29 mouse cellular contexts compared by ENCODE assay signal in the genomic region with DNA sequence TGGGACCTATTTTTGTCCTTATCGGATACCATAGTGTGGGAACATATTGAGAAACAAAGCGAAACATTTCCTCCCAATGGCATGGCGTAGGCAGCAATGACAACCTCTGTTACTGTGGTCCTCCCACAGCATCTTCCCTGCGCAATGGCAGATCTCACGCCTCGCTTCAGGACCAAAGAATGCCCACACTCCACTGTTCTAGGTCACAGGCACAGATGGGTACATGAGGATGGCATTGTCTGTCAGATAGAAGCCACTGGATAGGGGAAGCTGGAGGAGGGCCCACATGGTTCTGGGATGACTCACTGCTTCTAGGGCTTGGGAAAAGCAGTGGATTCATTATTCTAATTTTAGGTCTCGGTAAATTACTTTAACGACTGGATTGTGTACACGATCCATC. TPM values are rescaled to one million over a fixed set of nuclear protein-coding genes. Genes with fewer than 3 reads are reported as not detected.
A peak's percentile ranks its signal among the peaks of the same experiment; 100 is the strongest.
DNase-seq lines count a peak whose midpoint lies in the region; ATAC-seq lines count a peak whose summit lies in the region.
"Had no signal": no experiment of that assay in that cellular context is flagged by ENCODE, and none has a peak within 500 bp of the region (broad histone marks: within the 10 kb centered on the region; RNA-seq: fewer than 3 reads in every experiment).

No protein-coding gene starts in this region.

- peaks cover under 1% of the 10 kb centered on the region for H3K4me1 ChIP-seq in intestine, embryonic 16.5 days (ENCODE audit: control insufficient read depth, insufficient read depth, low read length)
- H3K4me1 ChIP-seq: embryonic facial prominence, embryonic 12.5 days; forebrain, embryonic 15.5 days; megakaryocyte, embryonic 14.5 days had no signal

- 0 out of 2 replicates have a peak, but pooled peaks cover 9% of the 10 kb centered on the region for H3K27me3 ChIP-seq in intestine, embryonic 16.5 days (replicated peaks; ENCODE audit: control insufficient read depth, insufficient read depth, low read length)

- no peak overlapping the region for H3K9ac ChIP-seq in intestine, embryonic 16.5 days (ENCODE audit: low read depth, low read length)
- H3K9ac ChIP-seq: embryonic facial prominence, embryonic 12.5 days; forebrain, embryonic 15.5 days; heart, embryonic 13.5 days; hindbrain, embryonic 15.5 days; intestine, embryonic 15.5 days; neural tube, embryonic 15.5 days had no signal

- H3K4me2 ChIP-seq in intestine, embryonic 16.5 days (ENCODE audit: low read depth, low read length) = no peak overlapping the region
- H3K4me2 ChIP-seq: embryonic facial prominence, embryonic 12.5 days; forebrain, embryonic 15.5 days; heart, embryonic 13.5 days; hindbrain, embryonic 15.5 days; intestine, embryonic 15.5 days; liver, embryonic 11.5 days; neural tube, embryonic 15.5 days had no signal

- no peak overlapping the region for H3K4me3 ChIP-seq in intestine, embryonic 16.5 days (ENCODE audit: low read length)
- H3K4me3 ChIP-seq: embryonic facial prominence, embryonic 12.5 days; erythroblast, embryonic 14.5 days; forebrain, embryonic 15.5 days; heart, embryonic 13.5 days; hindbrain, embryonic 15.5 days; intestine, embryonic 15.5 days; megakaryocyte, embryonic 14.5 days; neural tube, embryonic 15.5 days had no signal

- no peak overlapping the region for H3K27ac ChIP-seq in intestine, embryonic 16.5 days (ENCODE audit: low read length)
- H3K27ac ChIP-seq: embryonic facial prominence, embryonic 12.5 days; forebrain, embryonic 15.5 days; heart, embryonic 13.5 days; hindbrain, embryonic 15.5 days; intestine, embryonic 15.5 days; neural tube, embryonic 15.5 days had no signal

- H3K9me3 ChIP-seq in intestine, embryonic 16.5 days (ENCODE audit: control insufficient read depth, low read length) = no peaks in the 10 kb centered on the region
- H3K9me3 ChIP-seq: embryonic facial prominence, embryonic 12.5 days; intestine, embryonic 15.5 days; megakaryocyte, embryonic 14.5 days had no signal

- 84% methylated on average over 9 of the region's 9 CpGs for WGBS in intestine, embryonic 16.5 days

- peak; percentile 31 to 36 for DNase-seq in frontal cortex, postnatal 36 days (ENCODE audit: low spot score in 2 of 2)
- DNase-seq in frontal cortex, postnatal 10 days (ENCODE audit: low spot score in 2 of 2) = no peak
- DNase-seq in right cerebral cortex, adult 2 months (ENCODE audit: low spot score in 2 of 2) = peak; percentile 31 to 34
- no peak for DNase-seq in right cerebral cortex, postnatal 10 days (ENCODE audit: low spot score in 2 of 2)
- DNase-seq in layer of hippocampus, adult 9-11 months = peak; percentile 39
- DNase-seq in telencephalon, adult 2 months (ENCODE audit: low read depth, low spot score) = peak; percentile 31
- DNase-seq in gastrocnemius, adult 8-10 months (ENCODE audit: low spot score in 2 of 2) = no peak
- DNase-seq: adrenal gland, adult 8-10 months; cerebellum, adult 9-11 months; gastrocnemius, postnatal 10 days; heart, adult 18-20 months; heart, postnatal 4 days; kidney, postnatal 36 days; lung, adult 18-20 months; lung, postnatal 14 days; midbrain, embryonic 14.5 days; thymus, adult 18-20 months; thymus, postnatal 4 days had no signal

- ATAC-seq in intestine, embryonic 16.5 days = no peak
- ATAC-seq: forebrain, embryonic 15.5 days; intestine, embryonic 15.5 days had no signal

- no peaks in the 10 kb centered on the region for H3K36me3 ChIP-seq in intestine, embryonic 16.5 days (ENCODE audit: control insufficient read depth, insufficient read depth, low read length)
- H3K36me3 ChIP-seq: embryonic facial prominence, embryonic 12.5 days; forebrain, embryonic 15.5 days; heart, embryonic 13.5 days; hindbrain, embryonic 15.5 days; intestine, embryonic 15.5 days; neural tube, embryonic 15.5 days had no signal

RNA-seq across cellular contexts. Expression of gene Areg, which starts 5.6 kb away (rescaled TPM):
- not detected for total RNA-seq in gastrocnemius, adult 8-10 months (2022)
- polyA plus RNA-seq in intestine, embryonic 16.5 days (2015; fragmentation: Nextera tagmentation; extraction: Ambion mirVana) = 2.9 and 3.8 TPM in 2 replicates
- total RNA-seq: adrenal gland, adult 8-10 months; gastrocnemius, postnatal 10 days; heart, adult 18-20 months had no signal
- polyA plus RNA-seq: erythroblast, embryonic 14.5 days; limb, embryonic 11.5 days; liver, embryonic 11.5 days; midbrain, embryonic 14.5 days had no signal

Comparison
In these comparisons a context has a peak if more than half of its experiments do, and no peak if none do; other contexts are left out.
1. DNase-seq: peak in frontal cortex, postnatal 36 days (2 of 2), right cerebral cortex, adult 2 months (2 of 2), layer of hippocampus, adult 9-11 months (single experiment) and telencephalon, adult 2 months (single experiment); none in frontal cortex, postnatal 10 days (0 of 2), right cerebral cortex, postnatal 10 days (0 of 2) and gastrocnemius, adult 8-10 months (0 of 2).